ENCODE assay signal across 31 mouse cellular contexts in the genomic region with DNA sequence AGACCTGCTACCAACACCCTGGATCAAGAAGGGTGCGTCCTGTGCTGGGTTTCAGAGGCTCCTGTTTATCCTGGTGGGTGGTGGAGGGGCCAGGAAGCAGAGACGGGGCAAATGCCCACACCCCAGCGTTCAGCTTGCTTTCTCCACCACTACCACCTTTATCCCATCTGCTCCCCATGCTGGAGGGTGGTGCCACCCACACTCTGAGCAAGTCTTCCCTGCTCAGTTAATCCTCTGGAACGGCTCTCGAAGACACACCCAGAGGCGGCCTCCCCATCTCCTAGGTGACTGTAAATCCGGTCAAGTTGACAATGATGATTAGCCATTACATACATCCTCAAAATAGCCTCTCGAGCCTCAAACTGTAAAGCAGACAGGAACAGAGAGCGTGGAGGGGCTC. TPM values are rescaled to one million over a fixed set of nuclear protein-coding genes. Genes with fewer than 3 reads are reported as not detected.
DNase-seq lines count a peak whose midpoint lies in the region; ATAC-seq lines count a peak whose summit lies in the region.
"Had no signal": no experiment of that assay in that cellular context is flagged by ENCODE, and none has a peak within 500 bp of the region (broad histone marks: within the 10 kb centered on the region; RNA-seq: fewer than 3 reads in every experiment).

No protein-coding gene starts in this region.

- H3K9ac ChIP-seq in stomach, embryonic 16.5 days (ENCODE audit: low read length), result no peak overlapping the region
- H3K9ac ChIP-seq: embryonic facial prominence, embryonic 15.5 days; forebrain, embryonic 12.5 days; forebrain, postnatal 0 days; heart, embryonic 13.5 days; hindbrain, embryonic 14.5 days; liver, embryonic 12.5 days; liver, postnatal 0 days; neural tube, embryonic 12.5 days had no signal

- H3K27ac ChIP-seq in stomach, embryonic 16.5 days (ENCODE audit: low read length), result peak overlapping the region; percentile 46; the same call in 1 of the 2 replicates
- H3K27ac ChIP-seq: embryonic facial prominence, embryonic 10.5 days; embryonic facial prominence, embryonic 15.5 days; forebrain, embryonic 12.5 days; gastrocnemius, adult 2 months; heart, adult 2 months; heart, embryonic 13.5 days; hindbrain, embryonic 14.5 days; liver, embryonic 12.5 days; neural tube, embryonic 12.5 days had no signal

- 64% methylated on average over 9 of the region's 9 CpGs for WGBS in stomach, embryonic 16.5 days

- peaks cover 8% of the 10 kb centered on the region for H3K9me3 ChIP-seq in stomach, embryonic 16.5 days (replicated peaks; ENCODE audit: control insufficient read depth, low read length)
- H3K9me3 ChIP-seq: liver, embryonic 12.5 days had no signal

- H3K36me3 ChIP-seq in stomach, embryonic 16.5 days (ENCODE audit: control insufficient read depth, insufficient read depth, low read length), result no peaks in the 10 kb centered on the region
- H3K36me3 ChIP-seq: embryonic facial prominence, embryonic 10.5 days; embryonic facial prominence, embryonic 15.5 days; forebrain, embryonic 12.5 days; heart, embryonic 13.5 days; liver, embryonic 12.5 days; neural tube, embryonic 12.5 days had no signal

- H3K4me2 ChIP-seq in stomach, embryonic 16.5 days (ENCODE audit: low read depth, low read length), result no peak overlapping the region
- H3K4me2 ChIP-seq: embryonic facial prominence, embryonic 15.5 days; forebrain, embryonic 12.5 days; heart, embryonic 13.5 days; hindbrain, embryonic 14.5 days; liver, embryonic 12.5 days; midbrain, embryonic 11.5 days; neural tube, embryonic 12.5 days had no signal

- H3K27me3 ChIP-seq in stomach, embryonic 16.5 days (ENCODE audit: control insufficient read depth, insufficient read depth, low read length), result no peaks in the 10 kb centered on the region
- H3K27me3 ChIP-seq: embryonic facial prominence, embryonic 15.5 days; forebrain, embryonic 12.5 days; heart, embryonic 13.5 days; liver, embryonic 12.5 days; neural tube, embryonic 12.5 days had no signal

- peaks cover 12% of the 10 kb centered on the region for H3K4me1 ChIP-seq in stomach, embryonic 16.5 days (ENCODE audit: control insufficient read depth, insufficient read depth, low read length)
- H3K4me1 ChIP-seq: embryonic facial prominence, embryonic 10.5 days; liver, embryonic 12.5 days; neural tube, embryonic 12.5 days had no signal

- ATAC-seq in stomach, embryonic 16.5 days (ENCODE audit: insufficient read depth, low FRiP score), result peak; percentile 46; the same call in 1 of the 2 replicates
- ATAC-seq: activated CD4-positive, CD25-positive, alpha-beta regulatory T cell, adult 4 months; forebrain, postnatal 0 days; intestine, postnatal 0 days; liver, embryonic 12.5 days; liver, postnatal 0 days had no signal

- peak; percentile 26 for DNase-seq in layer of hippocampus, adult 9-11 months
- no peak for DNase-seq in layer of hippocampus, adult 9-10 months (ENCODE audit: low spot score)
- DNase-seq in right cerebral cortex, adult 18-20 months, result peak; percentile 43
- DNase-seq in right cerebral cortex, postnatal 14 days, result no peak
- DNase-seq in B cell, adult 2 months, result no peak
- DNase-seq: adrenal gland, adult 2 months; cerebellum, adult 8-10 months; cerebellum, postnatal 25 days; forebrain, postnatal 0 days; gastrocnemius, adult 2 months; gastrocnemius, postnatal 36 days; heart, adult 2 months; heart, postnatal 10 days; kidney, adult 9 months; kidney, postnatal 10 days; left cerebral cortex, postnatal 4 days; liver, postnatal 0 days; lung, postnatal 36 days; spleen, adult 18-20 months had no signal

- no peak overlapping the region for H3K4me3 ChIP-seq in stomach, embryonic 16.5 days (replicated peaks; ENCODE audit: low read length)
- H3K4me3 ChIP-seq: embryonic facial prominence, embryonic 10.5 days; embryonic facial prominence, embryonic 15.5 days; forebrain, embryonic 12.5 days; gastrocnemius, adult 2 months; heart, adult 2 months; heart, embryonic 13.5 days; liver, embryonic 12.5 days; myocyte; neural tube, embryonic 12.5 days had no signal

RNA-seq across cellular contexts. Expression of a gene that starts 41.9 kb away (rescaled TPM):
- 8.7 and 13.7 TPM in 2 replicates for polyA plus RNA-seq in stomach, embryonic 16.5 days (2015; fragmentation: Nextera tagmentation; extraction: Ambion mirVana)

Comparison
In these comparisons a context has a peak if more than half of its experiments do, and no peak if none do; other contexts are left out.
1. DNase-seq: peak in layer of hippocampus, adult 9-11 months (single experiment) and right cerebral cortex, adult 18-20 months (single experiment); none in layer of hippocampus, adult 9-10 months (single experiment), right cerebral cortex, postnatal 14 days (single experiment) and B cell, adult 2 months (0 of 2).